22 mouse cellular contexts compared by ENCODE assay signal in genomic region chr16:72959823-72960222, GRCm38 (mm10).
"Had no signal": no experiment of that assay in that cellular context is flagged by ENCODE, and none has a peak within 500 bp of the region (broad histone marks: within the 10 kb centered on the region; RNA-seq: fewer than 3 reads in every experiment).

No protein-coding gene starts in this region.

- H3K4me2 ChIP-seq: limb, embryonic 13.5 days; liver, embryonic 12.5 days; liver, embryonic 15.5 days; lung, embryonic 15.5 days; neural tube, embryonic 12.5 days; neural tube, embryonic 15.5 days had no signal

- ATAC-seq: liver, embryonic 12.5 days had no signal

- H3K4me1 ChIP-seq: limb, embryonic 10.5 days; limb, embryonic 13.5 days; liver, embryonic 12.5 days; liver, embryonic 15.5 days; lung, embryonic 15.5 days; megakaryocyte, embryonic 14.5 days had no signal

- H3K27ac ChIP-seq: limb, embryonic 10.5 days; limb, embryonic 13.5 days; liver, embryonic 12.5 days; liver, embryonic 15.5 days; lung, embryonic 15.5 days; neural tube, embryonic 12.5 days; neural tube, embryonic 15.5 days; stomach, postnatal 0 days had no signal

- DNase-seq: kidney, adult 9 months; kidney, postnatal 14 days; kidney, postnatal 4 days; liver; lung, adult 18-20 months; lung, postnatal 10 days; lung, postnatal 36 days; right cerebral cortex, adult 18-20 months; right cerebral cortex, postnatal 14 days; right cerebral cortex, postnatal 4 days; thymus, adult 2 months; thymus, postnatal 14 days; thymus, postnatal 4 days had no signal

- H3K4me3 ChIP-seq: limb, embryonic 10.5 days; limb, embryonic 13.5 days; liver, embryonic 12.5 days; liver, embryonic 15.5 days; lung, embryonic 15.5 days; megakaryocyte, embryonic 14.5 days; neural tube, embryonic 12.5 days; neural tube, embryonic 15.5 days had no signal

- H3K9ac ChIP-seq: limb, embryonic 13.5 days; liver, embryonic 12.5 days; liver, embryonic 15.5 days; lung, embryonic 15.5 days; neural tube, embryonic 12.5 days; neural tube, embryonic 15.5 days had no signal

- H3K27me3 ChIP-seq: limb, embryonic 13.5 days; liver, embryonic 12.5 days; liver, embryonic 15.5 days; lung, embryonic 15.5 days; megakaryocyte, embryonic 14.5 days; neural tube, embryonic 12.5 days; neural tube, embryonic 15.5 days had no signal

- H3K9me3 ChIP-seq: limb, embryonic 10.5 days; limb, embryonic 13.5 days; liver, embryonic 15.5 days; lung, embryonic 15.5 days; neural tube, embryonic 12.5 days; neural tube, embryonic 15.5 days had no signal
